24 mouse cellular contexts compared by ENCODE assay signal in genomic region chr15:89384617-89385016, GRCm38 (mm10). TPM values are rescaled to one million over a fixed set of nuclear protein-coding genes. Genes with fewer than 3 reads are reported as not detected.
"Had no signal": no experiment of that assay in that cellular context is flagged by ENCODE, and none has a peak within 500 bp of the region (broad histone marks: within the 10 kb centered on the region; RNA-seq: fewer than 3 reads in every experiment).

Gene Klhdc7b (plus strand): TSS chr15:89384917.

- DNase-seq: kidney, adult 8-10 months; kidney, postnatal 14 days; kidney, postnatal 4 days; left cerebral cortex, postnatal 4 days; liver, postnatal 0 days; lung, embryonic 14.5 days; midbrain, embryonic 14.5 days; right cerebral cortex, adult 18-20 months; right cerebral cortex, postnatal 14 days; right cerebral cortex, postnatal 4 days; thymus, adult 2 months; thymus, postnatal 14 days; thymus, postnatal 4 days had no signal

- H3K4me3 ChIP-seq: kidney, embryonic 15.5 days; limb, embryonic 12.5 days; limb, embryonic 15.5 days had no signal

- H3K9me3 ChIP-seq: kidney, embryonic 15.5 days; limb, embryonic 12.5 days; limb, embryonic 15.5 days had no signal

- H3K27ac ChIP-seq: kidney, embryonic 15.5 days; limb, embryonic 12.5 days; limb, embryonic 15.5 days; liver, embryonic 14.5 days; macrophage; stomach, postnatal 0 days had no signal

- H3K36me3 ChIP-seq: kidney, embryonic 15.5 days; limb, embryonic 12.5 days; limb, embryonic 15.5 days had no signal

- H3K9ac ChIP-seq: kidney, embryonic 15.5 days; limb, embryonic 12.5 days; limb, embryonic 15.5 days; liver, embryonic 14.5 days; liver, postnatal 0 days; lung, embryonic 14.5 days had no signal

- H3K4me1 ChIP-seq: kidney, embryonic 15.5 days had no signal

- ATAC-seq: liver, postnatal 0 days; lung, postnatal 0 days had no signal

- H3K4me2 ChIP-seq: kidney, embryonic 15.5 days; limb, embryonic 12.5 days; limb, embryonic 15.5 days; liver, embryonic 11.5 days; lung, embryonic 14.5 days had no signal

RNA-seq across cellular contexts. Expression of gene Klhdc7b, which starts in this region (rescaled TPM):
- total RNA-seq: left cerebral cortex, postnatal 4 days; megakaryocyte, adult 5-6 weeks had no signal
- polyA plus RNA-seq: kidney, embryonic 15.5 days; limb, embryonic 12.5 days; limb, embryonic 15.5 days; liver, embryonic 11.5 days; liver, embryonic 14.5 days; liver, postnatal 0 days; lung, embryonic 14.5 days; lung, postnatal 0 days; macrophage; midbrain, embryonic 14.5 days; midbrain, postnatal 0 days; neural tube, embryonic 11.5 days; stomach, postnatal 0 days had no signal
